Mouse (Mus musculus) hindbrain, embryonic 16.5 days (tissue): ENCODE measurements around the gene Vmn2r82. TPM values are rescaled to one million over a fixed set of nuclear protein-coding genes. Genes with fewer than 3 reads are reported as not detected.
A peak's percentile ranks its signal among the peaks of the same experiment; 100 is the strongest.
"Not testable (repeated sequence)": the region's sequence is repeated elsewhere in the genome, so short reads cannot be mapped to it uniquely, and the experiment has no call there.

Source experiments
- ATAC-seq: fragments of 200-750 bp; cut with Nextera tagmentation; 2 replicates; pipeline ENCODE4 v1.8.0; 2017; ENCODE audit warnings: moderate TSS enrichment, moderate library complexity
- H3K27ac ChIP-seq: fragments of 300-500 bp; sonication (generic); 2 replicates; pipeline ENCODE4 v1.5.1; 2014; ENCODE audit warnings: low read depth, mild to moderate bottlenecking, control low read depth, low read length, moderate library complexity
- H3K27me3 ChIP-seq: fragments of 300-500 bp; sonication (generic); replicated peaks from 2 replicates; pipeline ENCODE4 v1.6.1; 2014; ENCODE audit warnings: low read length; ENCODE audit not compliant: control insufficient read depth, insufficient read depth
- H3K36me3 ChIP-seq: fragments of 300-500 bp; sonication (generic); 2 replicates; pipeline ENCODE4 v1.6.1; 2014; ENCODE audit warnings: mild to moderate bottlenecking, low read length, moderate library complexity, mixed read lengths; ENCODE audit not compliant: control insufficient read depth, insufficient read depth
- H3K4me1 ChIP-seq: fragments of 300-500 bp; sonication (generic); 2 replicates; pipeline ENCODE4 v1.6.1; 2014; ENCODE audit warnings: low read depth, low read length; ENCODE audit not compliant: control insufficient read depth, insufficient read depth
- H3K4me2 ChIP-seq: fragments of 300-500 bp; sonication (generic); 2 replicates; pipeline ENCODE4 v1.6.1; 2014; ENCODE audit warnings: mild to moderate bottlenecking, low read length, control low read depth, moderate library complexity
- H3K4me3 ChIP-seq: fragments of 300-500 bp; sonication (generic); 2 replicates; pipeline ENCODE4 v1.5.1; 2014; ENCODE audit warnings: mild to moderate bottlenecking, low read length, control low read depth, moderate library complexity
- H3K9ac ChIP-seq: fragments of 300-500 bp; sonication (generic); 2 replicates; pipeline ENCODE4 v1.6.1; 2014; ENCODE audit warnings: low read depth, mild to moderate bottlenecking, control low read depth, low read length, moderate library complexity
- H3K9me3 ChIP-seq: fragments of 300-500 bp; sonication (generic); 2 replicates; pipeline ENCODE4 v1.6.1; 2014; ENCODE audit warnings: mild to moderate bottlenecking, low read length, moderate library complexity; ENCODE audit not compliant: control insufficient read depth
- WGBS: fragments of 180-500 bp; shearing (Covaris S2); extraction: QIAGEN DNeasy Blood & Tissue Kit; methylation state at CpG from one replicate; pipeline ENCODE4 v1.1.7; 2014; 5-methylcytosine and 5-hydroxymethylcytosine counted together
- polyA plus RNA-seq: library from polyadenylated mRNA; unstranded; fragments of >200 nt; fragmentation: Nextera tagmentation; extraction: Ambion mirVana; gene quantifications from 2 replicates; pipeline ENCODE4 v1.2.1, GENCODE M21; 2015

The Vmn2r82 gene
- polyA plus RNA-seq, result not detected in 2 replicates

- H3K9me3 ChIP-seq, H3K36me3 ChIP-seq, H3K4me3 ChIP-seq, H3K27me3 ChIP-seq, H3K4me2 ChIP-seq, ATAC-seq, H3K4me1 ChIP-seq, H3K27ac ChIP-seq, H3K9ac ChIP-seq: not testable (repeated sequence)
- 77% methylated on average over 4 of the region's 4 CpGs for WGBS
Measured at GRCm38 (mm10) chr10:79356220-79356619, at the start of gene Vmn2r82. TSS of gene Vmn2r82 (plus strand) at chr10:79356520.

- ATAC-seq, result peak; percentile 50; the same call in 1 of the 2 replicates
- WGBS, result 4% methylated on average over 16 of the region's 16 CpGs
- not testable (repeated sequence) for H3K27me3 ChIP-seq, H3K27ac ChIP-seq, H3K36me3 ChIP-seq, H3K9ac ChIP-seq, H3K4me1 ChIP-seq, H3K9me3 ChIP-seq
- Histone ChIP-seq H3K4me3 (peak overlapping the region; percentile 34), H3K4me2 (peak overlapping the region; percentile 41)
Measured at GRCm38 (mm10) chr10:79322033-79322736, 34.1 kb upstream of the Vmn2r82 start.

GRCm38 (mm10) chr10:79322737-79323086 is 33.6 kb upstream of the Vmn2r82 start:
- H3K27ac ChIP-seq, result no peak overlapping the region
- no peak overlapping the region for H3K4me3 ChIP-seq
- no peak overlapping the region for H3K4me2 ChIP-seq
- H3K4me1 ChIP-seq, result no peaks in the 10 kb centered on the region
- no peaks in the 10 kb centered on the region for H3K9me3 ChIP-seq
- no peaks in the 10 kb centered on the region for H3K36me3 ChIP-seq
- H3K9ac ChIP-seq, result no peak overlapping the region
- H3K27me3 ChIP-seq, result no peaks in the 10 kb centered on the region
- no peak for ATAC-seq

GRCm38 (mm10) chr10:79399946-79400700 is 43.8 kb downstream of the Vmn2r82 start:
- H3K4me1 ChIP-seq, H3K36me3 ChIP-seq, H3K4me2 ChIP-seq, H3K27ac ChIP-seq, H3K4me3 ChIP-seq, H3K9me3 ChIP-seq, ATAC-seq, H3K27me3 ChIP-seq, H3K9ac ChIP-seq: not testable (repeated sequence)
- 79% methylated on average over 8 of the region's 8 CpGs for WGBS

- Histone ChIP-seq H3K4me2 (no peak overlapping the region), H3K36me3 (no peaks in the 10 kb centered on the region), H3K27me3 (no peaks in the 10 kb centered on the region), H3K4me3 (no peak overlapping the region), H3K4me1 (no peaks in the 10 kb centered on the region), H3K9me3 (0 out of 2 replicates have a peak, but pooled peaks cover 2% of the 10 kb centered on the region), H3K9ac (no peak overlapping the region), H3K27ac (no peak overlapping the region)
- no peak for ATAC-seq
- WGBS, result 95% methylated on average over 24 of the region's 24 CpGs
Measured at GRCm38 (mm10) chr10:79417142-79417771, 60.9 kb downstream of the Vmn2r82 start.

GRCm38 (mm10) chr10:79417772-79418170 is 61.5 kb downstream of the Vmn2r82 start:
- ATAC-seq, H3K27ac ChIP-seq, H3K27me3 ChIP-seq, H3K4me1 ChIP-seq, H3K9me3 ChIP-seq, H3K4me2 ChIP-seq, H3K36me3 ChIP-seq, H3K4me3 ChIP-seq, H3K9ac ChIP-seq: not testable (repeated sequence)
- WGBS, result 79% methylated on average over 5 of the region's 6 CpGs

DNA sequence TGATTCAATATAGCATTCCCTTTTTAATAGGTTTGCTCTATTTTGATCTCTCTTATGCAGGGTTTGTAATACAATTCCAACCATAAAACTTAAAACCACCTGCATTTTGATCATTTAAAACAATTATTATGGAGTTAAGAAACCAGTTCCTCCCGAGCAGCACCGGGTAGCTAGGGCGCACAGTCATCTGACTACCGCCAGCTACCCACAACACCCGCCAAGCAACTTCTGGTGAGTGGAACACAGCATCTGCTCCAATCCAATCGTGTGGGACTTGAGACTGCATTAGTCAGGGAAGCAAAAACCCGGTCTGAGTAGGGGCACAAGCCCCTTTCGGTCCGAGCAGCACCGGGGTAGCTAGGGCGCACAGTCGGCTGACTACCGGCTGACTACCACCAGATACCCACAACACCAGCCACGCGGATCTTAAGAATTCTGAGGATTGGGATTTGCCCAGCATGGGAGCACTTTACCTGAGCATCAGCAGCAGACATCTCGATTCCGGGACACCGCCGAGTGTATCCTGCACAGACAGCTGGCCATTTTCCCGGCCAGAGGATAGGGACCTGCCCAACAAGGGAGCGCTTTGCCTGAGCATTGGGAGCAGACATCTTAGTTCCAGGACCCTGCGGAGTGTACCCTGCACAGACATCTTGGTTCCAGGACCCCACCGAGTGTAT is 79.0 kb downstream of the Vmn2r82 start:
- not testable (repeated sequence) for H3K27ac ChIP-seq, H3K27me3 ChIP-seq, H3K4me1 ChIP-seq, H3K4me3 ChIP-seq, ATAC-seq, H3K9me3 ChIP-seq, H3K9ac ChIP-seq, H3K36me3 ChIP-seq, H3K4me2 ChIP-seq
- 90% methylated on average over 23 of the region's 23 CpGs for WGBS
